Mouse (Mus musculus) hindbrain, embryonic 12.5 days (tissue): ENCODE data around the gene BC107364. TPM values are rescaled to one million over a fixed set of nuclear protein-coding genes. Genes with fewer than 3 reads are reported as not detected.
A peak's percentile ranks its signal among the peaks of the same experiment; 100 is the strongest.
"Not testable (repeated sequence)": the region's sequence is repeated elsewhere in the genome, so short reads cannot be mapped to it uniquely, and the experiment has no call there.

Experiments used
- ATAC-seq: fragments of 200-750 bp; cut with Nextera tagmentation; 2 replicates; pipeline ENCODE4 v1.8.0; 2017; ENCODE audit warnings: moderate TSS enrichment; ENCODE audit not compliant: low FRiP score
- H3K27ac ChIP-seq: fragments of 300-500 bp; sonication (generic); 2 replicates; pipeline ENCODE4 v1.5.1; 2016; ENCODE audit warnings: mild to moderate bottlenecking
- H3K27me3 ChIP-seq: fragments of 300-500 bp; sonication (generic); 2 replicates; pipeline ENCODE4 v1.6.1; 2016; ENCODE audit warnings: mild to moderate bottlenecking
- H3K36me3 ChIP-seq: fragments of 300-500 bp; sonication (generic); 2 replicates; pipeline ENCODE4 v1.6.1; 2016; ENCODE audit warnings: mild to moderate bottlenecking
- H3K4me1 ChIP-seq: fragments of 300-500 bp; sonication (generic); 2 replicates; pipeline ENCODE4 v1.6.1; 2016
- H3K4me2 ChIP-seq: fragments of 300-500 bp; sonication (generic); replicated peaks from 2 replicates; pipeline ENCODE4 v1.6.1; 2016; ENCODE audit warnings: mild to moderate bottlenecking
- H3K4me3 ChIP-seq: fragments of 300-500 bp; sonication (generic); 2 replicates; pipeline ENCODE4 v1.5.1; 2016; ENCODE audit warnings: mild to moderate bottlenecking
- H3K9ac ChIP-seq: fragments of 300-500 bp; sonication (generic); 2 replicates; pipeline ENCODE4 v1.6.1; 2016; ENCODE audit warnings: mild to moderate bottlenecking, moderate library complexity
- H3K9me3 ChIP-seq: fragments of 300-500 bp; sonication (generic); replicated peaks from 2 replicates; pipeline ENCODE4 v1.6.1; 2016; ENCODE audit warnings: mild to moderate bottlenecking
- WGBS: fragments of 180-500 bp; shearing (Covaris S2); methylation state at CpG from one replicate; pipeline ENCODE4 v1.1.7; 2016; 5-methylcytosine and 5-hydroxymethylcytosine counted together
- polyA plus RNA-seq: library from polyadenylated mRNA; unstranded; fragments of >200 nt; fragmentation: Nextera tagmentation; extraction: Ambion mirVana; gene quantifications from 2 replicates; pipeline ENCODE4 v1.2.1, GENCODE M21; 2016

The BC107364 gene
- polyA plus RNA-seq, 1 experiment from 2014 or later = not detected

GRCm38 (mm10) chr3:96494912-96495311, 42.8 kb upstream of the BC107364 start:
- Histone ChIP-seq H3K4me2 (no peak overlapping the region), H3K27me3 (no peaks in the 10 kb centered on the region), H3K4me1 (peaks cover 4% of the 10 kb centered on the region; the same call in 1 of the 2 replicates), H3K27ac (no peak overlapping the region), H3K9me3 (no peaks in the 10 kb centered on the region), H3K4me3 (no peak overlapping the region), H3K36me3 (no peaks in the 10 kb centered on the region), H3K9ac (no peak overlapping the region)
- 99% methylated on average over 3 of the region's 3 CpGs for WGBS
- ATAC-seq = no peak

- not testable (repeated sequence) for H3K4me3 ChIP-seq, H3K36me3 ChIP-seq, ATAC-seq, H3K4me2 ChIP-seq, H3K4me1 ChIP-seq, H3K27ac ChIP-seq, H3K9ac ChIP-seq, H3K27me3 ChIP-seq, H3K9me3 ChIP-seq
- 96% methylated on average over 7 of the region's 11 CpGs for WGBS
These were observed 42.4 kb upstream of the BC107364 start for GRCm38 (mm10) chr3:96494456-96494855.

GRCm38 (mm10) chr3:96489636-96490035, 37.5 kb upstream of the BC107364 start:
- H3K4me1 ChIP-seq, H3K4me2 ChIP-seq, H3K9me3 ChIP-seq, H3K36me3 ChIP-seq, ATAC-seq, H3K4me3 ChIP-seq, H3K9ac ChIP-seq, H3K27me3 ChIP-seq: not testable (repeated sequence)
- H3K27ac ChIP-seq = peak overlapping the region; percentile 86
- 53% methylated on average over 7 of the region's 8 CpGs for WGBS

GRCm38 (mm10) chr3:96488907-96489629, 37.0 kb upstream of the BC107364 start:
- Histone ChIP-seq H3K4me3 (peak overlapping the region; percentile 25), H3K27ac (peak overlapping the region; percentile 86)
- H3K9ac ChIP-seq, H3K9me3 ChIP-seq, H3K4me1 ChIP-seq, H3K27me3 ChIP-seq, H3K36me3 ChIP-seq, H3K4me2 ChIP-seq: not testable (repeated sequence)
- WGBS = under 1% methylated on average over 9 of the region's 31 CpGs
- ATAC-seq = peak; percentile 68

- Histone ChIP-seq H3K4me2 (peak overlapping the region; percentile 56), H3K4me3 (peak overlapping the region; percentile 26), H3K27me3 (peaks cover 16% of the 10 kb centered on the region), H3K27ac (peak overlapping the region; percentile 84)
- not testable (repeated sequence) for H3K9me3 ChIP-seq, H3K4me1 ChIP-seq, H3K9ac ChIP-seq, H3K36me3 ChIP-seq
- WGBS = 0% methylated on average over 1 of the region's 55 CpGs
- ATAC-seq = peak; percentile 86
These were observed 36.3 kb upstream of the BC107364 start for GRCm38 (mm10) chr3:96488290-96488906.

- Histone ChIP-seq H3K9me3 (no peaks in the 10 kb centered on the region), H3K4me1 (peaks cover 6% of the 10 kb centered on the region; the same call in 1 of the 2 replicates), H3K27me3 (peaks cover 21% of the 10 kb centered on the region), H3K4me3 (peak overlapping the region; percentile 26), H3K27ac (peak overlapping the region; percentile 84), H3K4me2 (peak overlapping the region; percentile 56), H3K9ac (peak overlapping the region; percentile 41), H3K36me3 (no peaks in the 10 kb centered on the region)
- 4% methylated on average over 26 of the region's 26 CpGs for WGBS
- ATAC-seq = 0 out of 2 replicates have a peak, but pooled peaks have one; percentile 2
These were observed 35.6 kb upstream of the BC107364 start for GRCm38 (mm10) chr3:96487596-96488289.

GRCm38 (mm10) chr3:96486828-96487559, 34.9 kb upstream of the BC107364 start:
- H3K4me1 ChIP-seq, H3K36me3 ChIP-seq, H3K4me3 ChIP-seq, H3K27ac ChIP-seq, H3K9ac ChIP-seq, H3K9me3 ChIP-seq: not testable (repeated sequence)
- WGBS = 12% methylated on average over 6 of the region's 38 CpGs
- Histone ChIP-seq H3K4me2 (peak overlapping the region; percentile 56), H3K27me3 (peaks cover 22% of the 10 kb centered on the region)
- peak; percentile 81 for ATAC-seq

- WGBS = 4% methylated on average over 5 of the region's 34 CpGs
- H3K27ac ChIP-seq, H3K4me2 ChIP-seq, H3K9me3 ChIP-seq, H3K4me3 ChIP-seq, H3K4me1 ChIP-seq, H3K9ac ChIP-seq, H3K36me3 ChIP-seq: not testable (repeated sequence)
- H3K27me3 ChIP-seq = peaks cover 28% of the 10 kb centered on the region
- ATAC-seq = peak; percentile 0
These were observed 34.1 kb upstream of the BC107364 start for GRCm38 (mm10) chr3:96486064-96486827.

- H3K4me1 ChIP-seq = peaks cover 6% of the 10 kb centered on the region; the same call in 1 of the 2 replicates
- H3K9ac ChIP-seq = no peak overlapping the region
- no peaks in the 10 kb centered on the region for H3K36me3 ChIP-seq
- peaks cover 32% of the 10 kb centered on the region for H3K27me3 ChIP-seq
- H3K9me3 ChIP-seq = no peaks in the 10 kb centered on the region
- no peak overlapping the region for H3K27ac ChIP-seq
- 82% methylated on average over 2 of the region's 2 CpGs for WGBS
- H3K4me2 ChIP-seq = no peak overlapping the region
- no peak overlapping the region for H3K4me3 ChIP-seq
- ATAC-seq = no peak
These were observed 33.3 kb upstream of the BC107364 start for GRCm38 (mm10) chr3:96485361-96485760.

GRCm38 (mm10) chr3:96484921-96485320, 32.8 kb upstream of the BC107364 start:
- 76% methylated on average over 4 of the region's 4 CpGs for WGBS
- Histone ChIP-seq H3K36me3 (no peaks in the 10 kb centered on the region), H3K4me3 (no peak overlapping the region), H3K9me3 (no peaks in the 10 kb centered on the region), H3K27ac (no peak overlapping the region), H3K4me2 (no peak overlapping the region), H3K27me3 (peaks cover 32% of the 10 kb centered on the region), H3K9ac (no peak overlapping the region), H3K4me1 (peaks cover 6% of the 10 kb centered on the region; the same call in 1 of the 2 replicates)
- ATAC-seq = no peak

- Histone ChIP-seq H3K27me3 (peaks cover 38% of the 10 kb centered on the region), H3K9me3 (no peaks in the 10 kb centered on the region), H3K4me3 (no peak overlapping the region), H3K9ac (no peak overlapping the region), H3K4me2 (no peak overlapping the region), H3K36me3 (no peaks in the 10 kb centered on the region), H3K4me1 (peaks cover 6% of the 10 kb centered on the region; the same call in 1 of the 2 replicates), H3K27ac (no peak overlapping the region)
- ATAC-seq = no peak
- 97% methylated on average over 2 of the region's 2 CpGs for WGBS
These were observed 31.8 kb upstream of the BC107364 start for GRCm38 (mm10) chr3:96483946-96484345.
